Mouse (Mus musculus): ENCODE measurements around the gene Zfp652. TPM values are rescaled to one million over a fixed set of nuclear protein-coding genes. Genes with fewer than 3 reads are reported as not detected.
A peak's percentile ranks its signal among the peaks of the same experiment; 100 is the strongest.

The Zfp652 gene
- total and polyA plus RNA-seq, 3 experiments = 3.0 to 9.8 (median 6.2) TPM

- H3K27me3 ChIP-seq (replicated peaks) = no peaks in the 10 kb centered on the region
- peak overlapping the region; percentile 76 for H3K9ac ChIP-seq (ENCODE audit: insufficient read depth, low read depth)
- H3K4me3 ChIP-seq (replicated peaks in 1 of 3; ENCODE audit: low read depth in 2 of 3, low read length in 2 of 3, poor library complexity in 1 of 3) = peak overlapping the region; percentile 67 to 98 (median 77)
- H3K4me2 ChIP-seq (ENCODE audit: insufficient read depth, low read depth, poor library complexity, severe bottlenecking) = peak overlapping the region; percentile 82
- dilution Hi-C loops (cut with MboI; ENCODE audit: extremely low pct_ligation_motif_present, extremely low pct_unique_long_range_greater_than_20kb, low sequenced_read_pairs) = no loop called here
- in situ Hi-C loops (cut with MboI; ENCODE audit: low pct_ligation_motif_present, low pct_unique_long_range_greater_than_20kb, low sequenced_read_pairs) = no loop called here
- TF ChIP-seq E2F4 (IDR thresholded peaks at IDR 0.05; ENCODE audit: insufficient replicate concordance, low read depth, low read length) (no peak), MAFK (IDR thresholded peaks at IDR 0.05; ENCODE audit: insufficient replicate concordance, low read length) (no peak), EP300 (IDR thresholded peaks at IDR 0.05; ENCODE audit: low read length) (no peak), JUN (IDR thresholded peaks at IDR 0.05; ENCODE audit: insufficient read depth, low read depth, low read length) (no peak), GABPA (IDR thresholded peaks at IDR 0.05; ENCODE audit: insufficient replicate concordance, low read depth, low read length) (no peak), NRF1 (IDR thresholded peaks at IDR 0.05; ENCODE audit: low read depth, low read length) (0 out of 2 replicates have a peak, but pooled peaks have one; percentile 5), ELF1 (IDR thresholded peaks at IDR 0.05; ENCODE audit: low read depth, low read length) (no peak), MXI1 (IDR thresholded peaks at IDR 0.05; ENCODE audit: low read depth, low read length) (0 out of 2 replicates have a peak, but pooled peaks have one; percentile 54), CTCF (conservative IDR thresholded peaks at IDR 0.05 in 1 of 2, IDR thresholded peaks at IDR 0.05 in 1 of 2; ENCODE audit: low read depth in 2 of 2, low read length in 2 of 2) (no peak), SIN3A (IDR thresholded peaks at IDR 0.05; ENCODE audit: low read length) (peak; percentile 55; the same call in 1 of the 2 replicates), SMC3 (IDR thresholded peaks at IDR 0.05; ENCODE audit: low read depth, low read length) (no peak), POLR2A (IDR thresholded peaks at IDR 0.05; ENCODE audit: low read depth, low read length) (no peak), TCF12 (IDR thresholded peaks at IDR 0.05; ENCODE audit: low read depth, low read length) (no peak), POLR2AphosphoS2 (IDR thresholded peaks at IDR 0.05; ENCODE audit: low read depth, low read length) (no peak), ZC3H11A (IDR thresholded peaks at IDR 0.05; ENCODE audit: low read depth, low read length) (no peak), KAT2A (IDR thresholded peaks at IDR 0.05; ENCODE audit: insufficient replicate concordance, low read length) (no peak), USF2 (conservative IDR thresholded peaks at IDR 0.05; ENCODE audit: low read depth, low read length) (no peak), MAX (IDR thresholded peaks at IDR 0.05; ENCODE audit: low read length) (no peak), CHD1 (IDR thresholded peaks at IDR 0.05; ENCODE audit: low read depth, low read length) (no peak; the same call in 1 of the 2 replicates), RAD21 (IDR thresholded peaks at IDR 0.05; ENCODE audit: low read depth, low read length) (no peak)
- H3K27ac ChIP-seq (ENCODE audit: insufficient read depth, low read depth) = peak overlapping the region; percentile 86
- DNase-seq (ENCODE audit: extremely low read depth) = no peak
- no peaks in the 10 kb centered on the region for H3K9me3 ChIP-seq (replicated peaks; ENCODE audit: low read length)
- peaks cover 38% of the 10 kb centered on the region for H3K79me2 ChIP-seq (replicated peaks; ENCODE audit: control insufficient read depth, extremely low read depth, insufficient read depth, poor library complexity, severe bottlenecking)
- H3K36me3 ChIP-seq (replicated peaks in 1 of 2; ENCODE audit: control insufficient read depth in 1 of 2, insufficient read depth in 1 of 2, low read length in 1 of 2) = peaks cover 22 to 28% of the 10 kb centered on the region in 2 experiments
- H3K4me1 ChIP-seq (ENCODE audit: control insufficient read depth in 1 of 2, insufficient read depth in 2 of 2) = peaks cover 57 to 87% of the 10 kb centered on the region in 2 experiments
Observed at GRCm38 (mm10) chr11:95840694-95841497, 128.4 kb downstream of the Zfp652 start.

DNA sequence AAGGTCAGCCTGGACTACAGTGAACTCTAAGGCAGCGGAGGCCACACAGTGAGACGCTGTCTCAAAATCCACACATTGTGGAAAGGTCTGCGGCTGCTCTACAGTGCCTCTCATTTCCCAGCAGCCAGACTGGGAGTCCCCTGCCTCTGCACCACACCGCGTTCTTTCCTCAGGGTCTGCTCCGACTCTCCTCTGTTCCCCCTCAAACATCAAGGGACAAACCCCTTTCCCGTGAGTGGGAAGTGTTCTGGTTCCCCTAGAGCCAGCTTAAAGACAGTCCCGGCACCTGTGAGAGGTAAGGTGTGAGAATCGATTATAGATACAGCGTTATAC, 129.0 kb downstream of the Zfp652 start:
- no peak for DNase-seq (ENCODE audit: extremely low read depth)
- Histone ChIP-seq H3K27me3 (replicated peaks) (no peaks in the 10 kb centered on the region), H3K4me1 (ENCODE audit: control insufficient read depth in 1 of 2, insufficient read depth in 2 of 2) (peaks cover 53 to 83% of the 10 kb centered on the region in 2 experiments), H3K27ac (ENCODE audit: insufficient read depth, low read depth) (peak overlapping the region; percentile 86), H3K4me3 (replicated peaks in 1 of 3; ENCODE audit: low read depth in 2 of 3, low read length in 2 of 3, poor library complexity in 1 of 3) (peak overlapping the region; percentile 67 to 98 (median 77)), H3K9me3 (replicated peaks; ENCODE audit: low read length) (no peaks in the 10 kb centered on the region), H3K79me2 (replicated peaks; ENCODE audit: control insufficient read depth, extremely low read depth, insufficient read depth, poor library complexity, severe bottlenecking) (peaks cover 37% of the 10 kb centered on the region), H3K9ac (ENCODE audit: insufficient read depth, low read depth) (peak overlapping the region; percentile 76), H3K4me2 (ENCODE audit: insufficient read depth, low read depth, poor library complexity, severe bottlenecking) (peak overlapping the region; percentile 82), H3K36me3 (replicated peaks in 1 of 2; ENCODE audit: control insufficient read depth in 1 of 2, insufficient read depth in 1 of 2, low read length in 1 of 2) (peaks cover 20 to 24% of the 10 kb centered on the region in 2 experiments)
- TF ChIP-seq NRF1 (IDR thresholded peaks at IDR 0.05; ENCODE audit: low read depth, low read length) (0 out of 2 replicates have a peak, but pooled peaks have one; percentile 8), ZC3H11A (IDR thresholded peaks at IDR 0.05; ENCODE audit: low read depth, low read length) (no peak)
- in situ Hi-C loops (cut with MboI; ENCODE audit: low pct_ligation_motif_present, low pct_unique_long_range_greater_than_20kb, low sequenced_read_pairs) = no loop called here
- dilution Hi-C loops (cut with MboI; ENCODE audit: extremely low pct_ligation_motif_present, extremely low pct_unique_long_range_greater_than_20kb, low sequenced_read_pairs) = no loop called here

All from CH12.LX (cell line).